Mouse (Mus musculus): ENCODE measurements around the gene Oasl1.

- TF ChIP-seq CTCF (IDR thresholded peaks at IDR 0.05; ENCODE audit: low read depth, low read length) (no peak), POLR2A (IDR thresholded peaks at IDR 0.05; ENCODE audit: extremely low read depth, insufficient read depth, low read length) (no peak)
Measured at GRCm38 (mm10) chr5:114980122-114980748, 57.2 kb downstream of the Oasl1 start.

Data from liver, adult 2 months (tissue).